Mouse (Mus musculus) myocyte (in vitro differentiated cells): ENCODE measurements around the gene Dlg2.

ENCODE experiments used
- CEBPB ChIP-seq: IDR thresholded peaks from 2 replicates; pipeline ENCODE4 v1.6.1; 2011; ENCODE audit warnings: mild to moderate bottlenecking, moderate library complexity; ENCODE audit not compliant: poor library complexity, insufficient read depth, severe bottlenecking
- E2F4 ChIP-seq: IDR thresholded peaks from one replicate; pipeline ENCODE4 v1.6.1; 2011; ENCODE audit warnings: mild to moderate bottlenecking, control low read depth, moderate library complexity; ENCODE audit not compliant: insufficient read depth
- MAX ChIP-seq: IDR thresholded peaks from one replicate; pipeline ENCODE4 v1.6.1; 2011; ENCODE audit warnings: low read depth, mild to moderate bottlenecking, control low read depth
- POLR2A ChIP-seq: IDR thresholded peaks from one replicate; pipeline ENCODE4 v1.6.1; 2011; ENCODE audit warnings: low read depth, mild to moderate bottlenecking, control low read depth, moderate library complexity; ENCODE audit not compliant: insufficient read length
- POLR2AphosphoS2 ChIP-seq: IDR thresholded peaks from one replicate; pipeline ENCODE4 v1.6.1; 2011; ENCODE audit warnings: low read depth, control low read depth; ENCODE audit not compliant: insufficient read length
- SRF ChIP-seq: IDR thresholded peaks from one replicate; pipeline ENCODE4 v1.6.1; 2011; ENCODE audit warnings: low read depth; ENCODE audit not compliant: control insufficient read depth, insufficient read length
- TCF12 ChIP-seq: IDR thresholded peaks from one replicate; pipeline ENCODE4 v1.6.1; 2011; ENCODE audit warnings: mild to moderate bottlenecking, control low read depth; ENCODE audit not compliant: poor library complexity, insufficient read depth, severe bottlenecking
- USF1 ChIP-seq: IDR thresholded peaks from one replicate; pipeline ENCODE4 v1.6.1; 2011; ENCODE audit warnings: low read depth, mild to moderate bottlenecking, control low read depth, moderate library complexity

DNA sequence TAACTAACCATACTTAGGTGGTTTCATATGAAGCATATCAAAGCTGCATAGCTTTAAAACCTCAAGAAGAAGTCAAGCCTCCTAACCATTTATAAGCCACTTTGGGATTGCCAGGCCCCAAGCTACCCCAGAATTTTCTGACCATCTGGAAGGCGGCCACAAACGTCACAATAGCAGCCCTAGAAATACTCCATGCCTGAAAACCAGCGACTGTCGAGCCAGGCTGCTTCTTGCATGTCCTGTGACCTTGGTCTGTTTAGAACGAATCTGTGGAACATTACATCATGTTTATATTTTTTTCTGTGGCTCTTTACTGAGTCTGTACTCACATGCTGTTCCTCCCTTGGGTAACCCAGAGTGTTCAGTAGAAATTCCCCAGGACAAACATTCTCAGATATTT is 1355.7 kb downstream of the Dlg2 start:
- TF ChIP-seq POLR2A (no peak), E2F4 (no peak), USF1 (no peak), POLR2AphosphoS2 (no peak), MAX (no peak), SRF (no peak), CEBPB (no peak), TCF12 (no peak)
